Mouse (Mus musculus) myocyte (in vitro differentiated cells): Measurements from ENCODE around the gene Zfp618.

Source experiments
- E2F4 ChIP-seq: IDR thresholded peaks from one replicate; pipeline ENCODE4 v1.6.1; 2011; ENCODE audit warnings: mild to moderate bottlenecking, control low read depth, moderate library complexity; ENCODE audit not compliant: insufficient read depth
- MAX ChIP-seq: IDR thresholded peaks from one replicate; pipeline ENCODE4 v1.6.1; 2011; ENCODE audit warnings: low read depth, mild to moderate bottlenecking, control low read depth
- MYOD1 ChIP-seq, 3 experiments: IDR thresholded peaks; one replicate each; pipeline ENCODE4 v1.6.1; 2011; ENCODE audit warnings: control low read depth in 2 of 3, low read depth in 2 of 3, mild to moderate bottlenecking in 2 of 3, moderate library complexity in 1 of 3; ENCODE audit not compliant: insufficient read length in 2 of 3, control insufficient read depth in 1 of 3
- POLR2A ChIP-seq: IDR thresholded peaks from one replicate; pipeline ENCODE4 v1.6.1; 2011; ENCODE audit warnings: low read depth, mild to moderate bottlenecking, control low read depth, moderate library complexity; ENCODE audit not compliant: insufficient read length
- TCF12 ChIP-seq: IDR thresholded peaks from one replicate; pipeline ENCODE4 v1.6.1; 2011; ENCODE audit warnings: mild to moderate bottlenecking, control low read depth; ENCODE audit not compliant: poor library complexity, insufficient read depth, severe bottlenecking

DNA sequence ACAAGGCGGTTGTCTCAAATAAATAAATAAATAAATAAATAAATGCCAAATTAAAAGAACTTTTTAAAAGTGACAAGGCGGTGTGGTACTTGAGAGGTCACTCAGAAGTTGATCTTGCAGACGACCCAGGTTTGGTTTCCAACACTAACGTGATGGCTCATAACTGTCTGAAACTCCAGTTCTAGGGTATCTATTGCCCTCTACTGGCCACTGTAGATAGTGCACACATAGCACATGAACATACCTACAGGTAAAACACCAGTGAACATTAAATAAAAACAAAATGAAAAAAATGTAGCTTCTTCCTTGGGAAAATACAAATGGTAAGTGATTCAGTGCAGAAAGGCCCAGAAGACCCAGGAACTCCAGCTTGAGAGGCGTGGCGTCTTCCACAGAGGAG is 181.9 kb downstream of the Zfp618 start:
- no peak for TF ChIP-seq E2F4
- no peak for TF ChIP-seq MYOD1 (IDR thresholded peaks at IDR 0.05; ENCODE audit: control insufficient read depth in 1 of 3, insufficient read length in 2 of 3, low read depth in 2 of 3)
- no peak for TF ChIP-seq TCF12
- TF ChIP-seq POLR2A = no peak
- TF ChIP-seq MAX = no peak
